Mouse (Mus musculus) ES-E14 (cell line): ENCODE results near the gene Klhl18. TPM values are rescaled to one million over a fixed set of nuclear protein-coding genes. Genes with fewer than 3 reads are reported as not detected.

ENCODE experiments used
- DNase-seq: peaks from one replicate; pipeline ENCODE4 v3.0.0-alpha.2; 2013; ENCODE audit warnings: low read depth, low spot score
- H3K27ac ChIP-seq: 2 replicates; pipeline ENCODE4 v1.5.1; 2012; ENCODE audit warnings: low read depth, mild to moderate bottlenecking, low read length, moderate library complexity, mixed read lengths; ENCODE audit not compliant: poor library complexity, insufficient read depth, severe bottlenecking
- H3K36me3 ChIP-seq: 2 replicates; pipeline ENCODE4 v1.6.1; 2012; ENCODE audit warnings: mild to moderate bottlenecking, low read length, moderate library complexity, mixed read lengths; ENCODE audit not compliant: control insufficient read depth, poor library complexity, insufficient read depth, severe bottlenecking
- H3K4me1 ChIP-seq, 2 experiments: fragments of 150-350 bp in 1 of 2; sonication (generic) in 1 of 2; 2 replicates each; pipeline ENCODE4 v1.6.1; 2012; ENCODE audit warnings: low read length in 2 of 2, mild to moderate bottlenecking in 1 of 2, mixed read lengths in 1 of 2; ENCODE audit not compliant: control insufficient read depth in 2 of 2, insufficient read depth in 2 of 2, poor library complexity in 1 of 2
- H3K4me3 ChIP-seq, 2 experiments: fragments of 150-350 bp in 1 of 2; sonication (generic) in 1 of 2; 2 replicates each; pipeline ENCODE4 v1.5.1; 2012; ENCODE audit warnings: low read length in 2 of 2, low read depth in 1 of 2, mild to moderate bottlenecking in 1 of 2, mixed read lengths in 1 of 2; ENCODE audit not compliant: insufficient read depth in 1 of 2, poor library complexity in 1 of 2, severe bottlenecking in 1 of 2
- H3K9ac ChIP-seq: 2 replicates; pipeline ENCODE4 v1.6.1; 2012; ENCODE audit warnings: low read depth, mild to moderate bottlenecking, low read length, mixed read lengths; ENCODE audit not compliant: poor library complexity, insufficient read depth, severe bottlenecking
- H3K9me3 ChIP-seq: fragments of 150-350 bp; sonication (generic); 2 replicates; pipeline ENCODE4 v1.6.1; 2012; ENCODE audit warnings: low read depth, mild to moderate bottlenecking, low read length; ENCODE audit not compliant: control insufficient read depth, insufficient read depth
- CHD2 ChIP-seq: IDR thresholded peaks from 2 replicates; pipeline ENCODE4 v1.6.1; 2014; ENCODE audit warnings: mild to moderate bottlenecking, low read depth, low read length, inconsistent platforms
- HCFC1 ChIP-seq: IDR thresholded peaks from 2 replicates; pipeline ENCODE4 v1.6.1; 2012; ENCODE audit warnings: low read length, inconsistent platforms, borderline replicate concordance; ENCODE audit not compliant: insufficient read depth
- MAFK ChIP-seq: IDR thresholded peaks from 2 replicates; pipeline ENCODE4 v1.6.1; 2014; ENCODE audit warnings: mild to moderate bottlenecking, low read depth, low read length, inconsistent platforms; ENCODE audit not compliant: insufficient read depth
- ZC3H11A ChIP-seq: IDR thresholded peaks from 2 replicates; pipeline ENCODE4 v1.6.1; 2012; ENCODE audit warnings: low read depth, mild to moderate bottlenecking, inconsistent platforms, low read length, borderline replicate concordance
- ZNF384 ChIP-seq: IDR thresholded peaks from 2 replicates; pipeline ENCODE4 v1.6.1; 2012; ENCODE audit warnings: low read depth, low read length, inconsistent platforms
- in situ Hi-C, 2 experiments: fragments of 600-800 bp; cut with MboI; formaldehyde crosslinking; loops; one replicate each; pipeline ENCODE4 v1.15.1; 2025; ENCODE audit warnings: low sequenced_read_pairs in 2 of 2, inconsistent platforms in 1 of 2; ENCODE audit not compliant: unreplicated experiment in 2 of 2
- total RNA-seq: library from RNA; depleted of rRNA; stranded (reverse); fragments of 300-350 nt; gene quantifications from 2 replicates; pipeline ENCODE4 v1.2.3, GENCODE M21; 2012

Gene Klhl18
- total RNA-seq, 1 experiment, result 4.7 TPM

DNA sequence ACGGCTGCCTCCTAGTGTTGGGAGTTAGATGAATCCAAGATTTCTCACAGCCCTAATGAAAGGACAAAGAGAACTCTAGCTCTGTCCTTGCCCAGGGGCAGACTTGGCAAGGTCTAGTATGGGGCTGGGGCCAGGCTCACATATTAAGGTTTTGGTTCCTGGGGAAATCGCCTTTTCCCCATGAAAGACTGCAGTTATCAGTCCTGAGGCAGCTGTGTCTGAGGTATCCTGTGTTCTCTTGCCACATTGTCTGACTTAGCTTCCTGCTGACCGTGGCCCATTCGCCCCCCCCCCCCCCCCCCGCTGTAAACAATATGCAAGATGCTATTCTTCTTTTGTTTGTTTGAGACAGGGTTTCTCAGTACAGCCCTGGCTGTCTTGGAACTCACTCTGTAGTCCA, 36.4 kb downstream of the Klhl18 start:
- in situ Hi-C loops, result no loop called here
- H3K36me3 ChIP-seq, result no peaks in the 10 kb centered on the region; the same call in 1 of the 2 replicates
- no peak for TF ChIP-seq MAFK
- no peak for TF ChIP-seq ZNF384
- TF ChIP-seq HCFC1, result no peak
- no peak for TF ChIP-seq CHD2
- TF ChIP-seq ZC3H11A, result no peak

DNA sequence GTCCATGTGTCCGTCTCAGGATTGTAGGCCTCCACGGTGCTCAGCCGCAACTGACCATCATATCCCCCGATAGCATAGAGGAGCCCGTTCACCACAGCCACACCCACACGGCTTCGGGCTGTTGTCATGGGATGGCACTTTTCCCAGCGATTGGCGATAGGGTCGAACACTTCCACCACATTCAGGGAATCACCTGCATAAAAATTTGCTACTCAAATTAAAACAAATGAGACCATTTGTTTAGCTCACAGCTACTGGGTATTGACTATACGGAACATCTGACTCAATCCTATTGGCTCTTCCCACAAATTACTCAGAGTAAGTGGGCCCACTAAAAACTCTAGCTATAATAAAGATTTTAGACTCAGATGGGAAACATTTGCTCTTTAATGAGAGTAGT, 40.5 kb downstream of the Klhl18 start:
- H3K27ac ChIP-seq, result no peak overlapping the region
- no peak overlapping the region for H3K4me3 ChIP-seq
- no peak for DNase-seq
- H3K9me3 ChIP-seq, result no peaks in the 10 kb centered on the region
- in situ Hi-C loops, result no loop called here
- H3K36me3 ChIP-seq, result no peaks in the 10 kb centered on the region; the same call in 1 of the 2 replicates
- H3K9ac ChIP-seq, result no peak overlapping the region
- no peaks in the 10 kb centered on the region for H3K4me1 ChIP-seq
- no peak for TF ChIP-seq HCFC1
- no peak for TF ChIP-seq CHD2
- TF ChIP-seq ZC3H11A, result no peak
- TF ChIP-seq ZNF384, result no peak
- no peak for TF ChIP-seq MAFK

More for the DNA sequence above, 36.4 kb downstream of the Klhl18 start:
- DNase-seq, result no peak
- Histone ChIP-seq H3K9ac (no peak overlapping the region), H3K27ac (no peak overlapping the region), H3K4me1 (no peaks in the 10 kb centered on the region), H3K4me3 (no peak overlapping the region), H3K9me3 (no peaks in the 10 kb centered on the region)

DNA sequence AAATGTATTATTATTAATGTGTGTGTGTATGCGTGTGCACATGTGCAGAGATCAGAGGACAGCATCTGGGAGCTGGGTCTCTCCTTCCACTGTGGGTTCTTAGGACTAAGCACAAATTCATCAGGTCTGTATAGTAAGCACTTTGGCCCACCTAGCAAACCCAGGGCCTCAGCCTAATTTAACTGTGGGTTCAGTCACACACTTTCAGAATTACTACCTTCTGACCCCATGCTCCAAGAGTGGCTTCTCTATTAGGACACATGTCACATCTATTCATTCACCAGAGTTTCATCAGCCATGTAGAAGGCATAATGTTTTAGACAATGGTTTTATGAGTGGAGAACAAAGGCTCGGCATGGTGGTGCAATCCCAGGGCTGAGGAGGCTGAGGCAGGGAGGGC, 43.4 kb downstream of the Klhl18 start:
- Histone ChIP-seq H3K9ac (no peak overlapping the region), H3K4me1 (no peaks in the 10 kb centered on the region), H3K27ac (no peak overlapping the region), H3K4me3 (no peak overlapping the region), H3K36me3 (no peaks in the 10 kb centered on the region; the same call in 1 of the 2 replicates), H3K9me3 (no peaks in the 10 kb centered on the region)
- TF ChIP-seq ZC3H11A, result no peak
- no peak for TF ChIP-seq CHD2
- no peak for TF ChIP-seq MAFK
- TF ChIP-seq ZNF384, result no peak
- TF ChIP-seq HCFC1, result no peak
- in situ Hi-C loops, result no loop called here
- no peak for DNase-seq

DNA sequence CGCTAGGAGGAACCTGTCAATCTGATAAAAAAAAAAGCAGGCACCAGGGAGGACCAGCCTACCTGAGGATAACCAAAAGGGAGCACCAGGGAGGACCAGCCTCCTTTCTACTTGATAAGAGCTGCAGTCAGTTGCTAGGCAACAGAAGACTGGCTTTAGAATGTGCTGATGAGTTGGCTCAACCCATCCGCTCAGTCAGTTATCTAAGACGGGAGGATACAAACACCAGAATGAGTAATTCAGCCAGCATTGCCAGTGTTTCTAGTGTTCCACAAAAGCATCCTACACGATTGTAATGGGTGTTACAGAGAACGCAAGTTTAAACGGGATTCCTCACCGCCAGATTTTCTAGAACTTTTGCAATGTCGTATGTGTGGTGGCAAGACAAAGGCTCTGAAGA, 45.3 kb downstream of the Klhl18 start:
- in situ Hi-C loops, result no loop called here
- no peaks in the 10 kb centered on the region for H3K9me3 ChIP-seq
- no peak for TF ChIP-seq ZNF384
- no peak for TF ChIP-seq HCFC1
- TF ChIP-seq CHD2, result no peak
- no peak for TF ChIP-seq ZC3H11A
- no peak for TF ChIP-seq MAFK
- no peak overlapping the region for H3K4me3 ChIP-seq
- no peak overlapping the region for H3K9ac ChIP-seq
- H3K36me3 ChIP-seq, result no peaks in the 10 kb centered on the region; the same call in 1 of the 2 replicates
- no peak for DNase-seq
- H3K27ac ChIP-seq, result no peak overlapping the region
- no peaks in the 10 kb centered on the region for H3K4me1 ChIP-seq

DNA sequence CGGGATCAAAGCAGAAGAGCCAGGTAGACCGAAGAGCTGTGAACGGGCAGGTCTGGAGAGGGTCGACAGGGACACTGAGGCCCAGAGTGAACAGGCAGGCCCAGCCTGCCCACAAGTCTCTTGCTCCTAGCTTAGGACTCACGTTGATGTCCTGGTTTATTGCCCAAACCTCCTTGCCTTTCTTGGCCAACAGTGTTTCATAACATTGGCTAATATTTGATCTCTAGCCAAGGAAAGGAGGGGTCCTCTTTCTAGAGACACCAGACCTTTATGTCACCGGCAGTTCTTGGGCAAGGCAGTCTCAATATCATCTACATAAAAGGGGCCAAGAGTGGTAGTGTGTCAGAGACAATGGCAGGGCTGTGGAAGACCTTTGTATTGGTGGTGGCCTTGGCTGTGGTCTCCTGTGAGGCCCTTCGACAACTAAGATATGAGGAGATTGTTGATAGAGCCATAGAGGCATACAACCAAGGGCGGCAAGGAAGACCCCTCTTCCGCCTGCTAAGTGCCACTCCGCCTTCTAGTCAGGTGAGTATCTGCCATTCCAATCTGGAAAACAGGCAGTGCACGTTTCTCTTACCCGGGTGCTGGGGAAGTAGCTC, 56.9 kb downstream of the Klhl18 start, which contains the start of gene Ngp:
TSS of gene Ngp (plus strand) at position 237 of the 602 bp plus-strand sequence.
- H3K9ac ChIP-seq, result no peak within 1 kb of the TSS
- in situ Hi-C loops, result no loop called here
- TF ChIP-seq MAFK, result no peak
- TF ChIP-seq CHD2, result no peak
- no peak for TF ChIP-seq ZNF384
- TF ChIP-seq HCFC1, result no peak
- TF ChIP-seq ZC3H11A, result no peak

More for the DNA sequence above, 56.9 kb downstream of the Klhl18 start, which contains the start of gene Ngp:
- no peak within 1 kb of the TSS for H3K27ac ChIP-seq
- H3K36me3 ChIP-seq, result no peaks in the 10 kb centered on the region
- no peaks in the 10 kb centered on the region for H3K9me3 ChIP-seq
- no peak within 1 kb of the TSS for H3K4me3 ChIP-seq
- no peak for DNase-seq
- no peaks in the 10 kb centered on the region for H3K4me1 ChIP-seq
